Mouse (Mus musculus) erythroblast, embryonic 14.5 days (primary cell): ENCODE results near the gene Ltb4r1.

Source experiments
- GATA1 ChIP-seq: IDR thresholded peaks from 2 replicates; pipeline ENCODE4 v1.6.1; 2012; ENCODE audit warnings: low read length, inconsistent platforms, mixed read lengths
- TAL1 ChIP-seq: IDR thresholded peaks from 3 replicates; pipeline ENCODE4 v1.6.1; 2012; ENCODE audit warnings: low read length, inconsistent platforms, mixed read lengths

- TF ChIP-seq TAL1 (no peak), GATA1 (no peak)
Measured at GRCm38 (mm10) chr14:55776711-55777110, 10.9 kb downstream of the Ltb4r1 start.
